Mouse (Mus musculus): ENCODE results near the gene Clec10a. TPM values are rescaled to one million over a fixed set of nuclear protein-coding genes. Genes with fewer than 3 reads are reported as not detected.

The Clec10a gene
- polyA plus RNA-seq, 1 experiment from 2014 or later = 0.59 TPM

GRCm38 (mm10) chr11:70189319-70190134 is 33.5 kb downstream of the Clec10a start:
- Histone ChIP-seq H3K4me2 (replicated peaks) (no peak overlapping the region), H3K9me3 (no peaks in the 10 kb centered on the region), H3K4me3 (replicated peaks) (no peak overlapping the region), H3K4me1 (replicated peaks) (no peaks in the 10 kb centered on the region), H3K9ac (replicated peaks) (no peak overlapping the region), H3K36me3 (no peaks in the 10 kb centered on the region), H3K27me3 (no peaks in the 10 kb centered on the region), H3K27ac (no peak overlapping the region)
- ATAC-seq = no peak
- 89% methylated on average over 28 of the region's 28 CpGs for WGBS

GRCm38 (mm10) chr11:70191188-70191587 is 35.2 kb downstream of the Clec10a start:
- Histone ChIP-seq H3K9me3 (no peaks in the 10 kb centered on the region), H3K4me2 (replicated peaks) (no peak overlapping the region), H3K36me3 (no peaks in the 10 kb centered on the region), H3K4me3 (replicated peaks) (no peak overlapping the region), H3K9ac (replicated peaks) (no peak overlapping the region), H3K4me1 (replicated peaks) (no peaks in the 10 kb centered on the region), H3K27ac (no peak overlapping the region), H3K27me3 (no peaks in the 10 kb centered on the region)
- WGBS = 89% methylated on average over 6 of the region's 6 CpGs
- no peak for ATAC-seq

GRCm38 (mm10) chr11:70192157-70192556 is 36.2 kb downstream of the Clec10a start:
- 78% methylated on average over 4 of the region's 4 CpGs for WGBS

GRCm38 (mm10) chr11:70193354-70194285 is 37.6 kb downstream of the Clec10a start:
- H3K27me3 ChIP-seq = no peaks in the 10 kb centered on the region
- no peak for ATAC-seq
- no peaks in the 10 kb centered on the region for H3K4me1 ChIP-seq (replicated peaks)
- no peak overlapping the region for H3K4me3 ChIP-seq (replicated peaks)
- H3K4me2 ChIP-seq (replicated peaks) = no peak overlapping the region
- no peaks in the 10 kb centered on the region for H3K9me3 ChIP-seq
- H3K9ac ChIP-seq (replicated peaks) = no peak overlapping the region
- no peak overlapping the region for H3K27ac ChIP-seq
- WGBS = 64% methylated on average over 11 of the region's 11 CpGs
- H3K36me3 ChIP-seq = no peaks in the 10 kb centered on the region

More at GRCm38 (mm10) chr11:70192157-70192556, 36.2 kb downstream of the Clec10a start:
- H3K9me3 ChIP-seq = no peaks in the 10 kb centered on the region
- no peak overlapping the region for H3K4me2 ChIP-seq (replicated peaks)
- no peaks in the 10 kb centered on the region for H3K4me1 ChIP-seq (replicated peaks)
- H3K27me3 ChIP-seq = no peaks in the 10 kb centered on the region
- H3K27ac ChIP-seq = no peak overlapping the region
- H3K36me3 ChIP-seq = no peaks in the 10 kb centered on the region
- no peak overlapping the region for H3K4me3 ChIP-seq (replicated peaks)
- ATAC-seq = no peak
- H3K9ac ChIP-seq (replicated peaks) = no peak overlapping the region

- Histone ChIP-seq H3K4me3 (replicated peaks) (no peak overlapping the region), H3K4me1 (replicated peaks) (no peaks in the 10 kb centered on the region), H3K4me2 (replicated peaks) (no peak overlapping the region), H3K9me3 (no peaks in the 10 kb centered on the region), H3K27me3 (no peaks in the 10 kb centered on the region), H3K36me3 (no peaks in the 10 kb centered on the region), H3K27ac (no peak overlapping the region), H3K9ac (replicated peaks) (no peak overlapping the region)
- no peak for ATAC-seq
- WGBS = 90% methylated on average over 3 of the region's 3 CpGs
Observed at GRCm38 (mm10) chr11:70198332-70198731, 42.3 kb downstream of the Clec10a start.

- Histone ChIP-seq H3K4me2 (replicated peaks) (no peak overlapping the region), H3K4me1 (replicated peaks) (no peaks in the 10 kb centered on the region), H3K9me3 (no peaks in the 10 kb centered on the region), H3K27ac (no peak overlapping the region), H3K27me3 (no peaks in the 10 kb centered on the region), H3K9ac (replicated peaks) (no peak overlapping the region), H3K36me3 (no peaks in the 10 kb centered on the region), H3K4me3 (replicated peaks) (no peak overlapping the region)
- 81% methylated on average over 8 of the region's 8 CpGs for WGBS
- ATAC-seq = no peak
Observed at GRCm38 (mm10) chr11:70199107-70199506, 43.1 kb downstream of the Clec10a start.

- no peak for ATAC-seq
- Histone ChIP-seq H3K4me2 (replicated peaks) (no peak overlapping the region), H3K4me3 (replicated peaks) (no peak overlapping the region), H3K4me1 (replicated peaks) (no peaks in the 10 kb centered on the region), H3K27me3 (no peaks in the 10 kb centered on the region), H3K36me3 (no peaks in the 10 kb centered on the region), H3K9me3 (no peaks in the 10 kb centered on the region), H3K9ac (replicated peaks) (no peak overlapping the region), H3K27ac (no peak overlapping the region)
- 83% methylated on average over 5 of the region's 5 CpGs for WGBS
Observed at GRCm38 (mm10) chr11:70200036-70200608, 44.1 kb downstream of the Clec10a start.

- WGBS = 40% methylated on average over 5 of the region's 5 CpGs
- Histone ChIP-seq H3K9me3 (no peaks in the 10 kb centered on the region), H3K4me1 (replicated peaks) (no peaks in the 10 kb centered on the region), H3K27ac (no peak overlapping the region), H3K9ac (replicated peaks) (no peak overlapping the region), H3K27me3 (no peaks in the 10 kb centered on the region), H3K36me3 (no peaks in the 10 kb centered on the region), H3K4me2 (replicated peaks) (no peak overlapping the region), H3K4me3 (replicated peaks) (no peak overlapping the region)
- ATAC-seq = no peak
Observed at GRCm38 (mm10) chr11:70201691-70202090, 45.7 kb downstream of the Clec10a start.

- 84% methylated on average over 2 of the region's 2 CpGs for WGBS
- Histone ChIP-seq H3K4me2 (replicated peaks) (no peak overlapping the region), H3K27ac (no peak overlapping the region), H3K36me3 (no peaks in the 10 kb centered on the region), H3K4me1 (replicated peaks) (no peaks in the 10 kb centered on the region), H3K9ac (replicated peaks) (no peak overlapping the region), H3K4me3 (replicated peaks) (no peak overlapping the region), H3K9me3 (no peaks in the 10 kb centered on the region), H3K27me3 (peaks cover 2% of the 10 kb centered on the region; the same call in 1 of the 2 replicates)
- no peak for ATAC-seq
Observed at GRCm38 (mm10) chr11:70206801-70207200, 50.8 kb downstream of the Clec10a start.

- Histone ChIP-seq H3K4me1 (replicated peaks) (no peaks in the 10 kb centered on the region), H3K4me2 (replicated peaks) (no peak overlapping the region), H3K36me3 (no peaks in the 10 kb centered on the region), H3K9ac (replicated peaks) (no peak overlapping the region), H3K9me3 (no peaks in the 10 kb centered on the region), H3K4me3 (replicated peaks) (no peak overlapping the region), H3K27me3 (peaks cover 6% of the 10 kb centered on the region), H3K27ac (no peak overlapping the region)
- no peak for ATAC-seq
- WGBS = 88% methylated on average over 7 of the region's 7 CpGs
Observed at GRCm38 (mm10) chr11:70207283-70207682, 51.3 kb downstream of the Clec10a start.

- no peak for ATAC-seq
- H3K4me3 ChIP-seq (replicated peaks) = no peak overlapping the region
- H3K4me2 ChIP-seq (replicated peaks) = no peak overlapping the region
- no peaks in the 10 kb centered on the region for H3K9me3 ChIP-seq
- WGBS = 81% methylated on average over 5 of the region's 5 CpGs
- H3K27ac ChIP-seq = no peak overlapping the region
- H3K4me1 ChIP-seq (replicated peaks) = peaks cover 6% of the 10 kb centered on the region
- no peak overlapping the region for H3K9ac ChIP-seq (replicated peaks)
- H3K27me3 ChIP-seq = peaks cover 19% of the 10 kb centered on the region
- H3K36me3 ChIP-seq = no peaks in the 10 kb centered on the region
Observed at GRCm38 (mm10) chr11:70208778-70209388, 52.9 kb downstream of the Clec10a start.

Measured in midbrain, embryonic 13.5 days (tissue).